Mouse (Mus musculus): ENCODE results near the gene Secisbp2.
"Not testable (repeated sequence)": the region's sequence is repeated elsewhere in the genome, so short reads cannot be mapped to it uniquely, and the experiment has no call there.

The Secisbp2 gene

GRCm38 (mm10) chr13:51643924-51644828 is 7.3 kb upstream of the Secisbp2 start:
- no peak for DNase-seq (ENCODE audit: extremely low spot score)

GRCm38 (mm10) chr13:51644829-51645789 is 6.4 kb upstream of the Secisbp2 start, which contains the start of gene Cks2:
Gene Cks2, plus strand, starts transcription at chr13:51645232.
- peak; percentile 97 for DNase-seq (ENCODE audit: extremely low spot score)

GRCm38 (mm10) chr13:51645872-51646271 is 5.6 kb upstream of the Secisbp2 start:
- DNase-seq (ENCODE audit: extremely low spot score), result peak; percentile 29

GRCm38 (mm10) chr13:51646362-51647027 is 5.0 kb upstream of the Secisbp2 start:
- no peak for DNase-seq (ENCODE audit: extremely low spot score)

- DNase-seq (ENCODE audit: extremely low spot score), result no peak
Measured at GRCm38 (mm10) chr13:51647770-51648169, 3.7 kb upstream of the Secisbp2 start.

GRCm38 (mm10) chr13:51648237-51648636 is 3.3 kb upstream of the Secisbp2 start:
- DNase-seq (ENCODE audit: extremely low spot score), result no peak

- DNase-seq (ENCODE audit: extremely low spot score), result no peak
Measured at GRCm38 (mm10) chr13:51649740-51650139, 1.8 kb upstream of the Secisbp2 start.

- no peak for DNase-seq (ENCODE audit: extremely low spot score)
Measured at GRCm38 (mm10) chr13:51653159-51653558, 1.7 kb downstream of the Secisbp2 start.

GRCm38 (mm10) chr13:51653961-51654360 is 2.5 kb downstream of the Secisbp2 start:
- no peak for DNase-seq (ENCODE audit: extremely low spot score)

- no peak for DNase-seq (ENCODE audit: extremely low spot score)
Measured at GRCm38 (mm10) chr13:51656516-51657235, 5.2 kb downstream of the Secisbp2 start.

- no peak for DNase-seq (ENCODE audit: extremely low spot score)
Measured at GRCm38 (mm10) chr13:51658094-51658493, 6.6 kb downstream of the Secisbp2 start.

GRCm38 (mm10) chr13:51659573-51659972 is 8.1 kb downstream of the Secisbp2 start:
- no peak for DNase-seq (ENCODE audit: extremely low spot score)

GRCm38 (mm10) chr13:51663561-51663960 is 12.1 kb downstream of the Secisbp2 start:
- DNase-seq (ENCODE audit: extremely low spot score), result no peak

- not testable (repeated sequence) for DNase-seq (ENCODE audit: extremely low spot score)
Measured at GRCm38 (mm10) chr13:51668195-51668594, 16.7 kb downstream of the Secisbp2 start.

- DNase-seq (ENCODE audit: extremely low spot score), result no peak
Measured at GRCm38 (mm10) chr13:51676641-51677040, 25.1 kb downstream of the Secisbp2 start.

- no peak for DNase-seq (ENCODE audit: extremely low spot score)
Measured at GRCm38 (mm10) chr13:51677041-51677440, 25.5 kb downstream of the Secisbp2 start.

- DNase-seq (ENCODE audit: extremely low spot score), result no peak
Measured at GRCm38 (mm10) chr13:51677630-51678185, 26.2 kb downstream of the Secisbp2 start.

GRCm38 (mm10) chr13:51678687-51679086 is 27.2 kb downstream of the Secisbp2 start:
- DNase-seq (ENCODE audit: extremely low spot score), result no peak

GRCm38 (mm10) chr13:51679332-51679731 is 27.8 kb downstream of the Secisbp2 start:
- no peak for DNase-seq (ENCODE audit: extremely low spot score)

GRCm38 (mm10) chr13:51681076-51681475 is 29.6 kb downstream of the Secisbp2 start:
- DNase-seq (ENCODE audit: extremely low spot score), result no peak

GRCm38 (mm10) chr13:51681634-51682033 is 30.1 kb downstream of the Secisbp2 start:
- no peak for DNase-seq (ENCODE audit: extremely low spot score)

Measured in embryo, embryonic 9.5 days (tissue).